Mouse (Mus musculus): ENCODE measurements around the gene Smarcc2.

DNA sequence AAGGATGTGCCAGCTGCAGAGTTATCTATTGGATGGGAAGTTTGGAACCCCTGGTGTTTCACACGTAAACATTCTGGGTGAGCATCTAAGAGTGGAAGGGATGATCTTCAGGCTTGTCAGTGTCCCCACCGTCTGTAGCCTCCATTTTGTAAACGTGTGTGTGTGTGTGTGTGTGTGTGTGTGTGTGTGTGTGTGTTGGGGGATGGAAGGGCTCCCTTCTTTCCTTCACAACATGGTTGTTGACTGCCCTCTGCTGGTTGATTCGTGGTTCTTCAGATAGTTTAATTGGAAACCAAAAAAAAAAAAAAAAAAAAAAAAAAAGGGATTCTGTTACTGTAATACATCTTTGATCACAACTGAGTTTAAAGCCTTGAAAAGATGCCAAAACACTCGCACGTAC, 3.8 kb upstream of the Smarcc2 start:
- TF ChIP-seq CTCF (IDR thresholded peaks at IDR 0.05; ENCODE audit: control insufficient read depth, insufficient read depth, insufficient read length), result no peak
- TF ChIP-seq CEBPB (IDR thresholded peaks at IDR 0.05; ENCODE audit: low read depth), result no peak

All from C2C12 (cell line).